Mouse (Mus musculus) telencephalon, adult 2 months (tissue): Measurements from ENCODE around the gene Ccdc85c.

Source experiments
- DNase-seq: peaks from one replicate; pipeline ENCODE4 v3.0.0-alpha.2; 2011; ENCODE audit warnings: low read depth, low spot score

Ccdc85c gene

GRCm38 (mm10) chr12:108217572-108217971 is 57.7 kb downstream of the Ccdc85c start:
- DNase-seq = no peak

DNA sequence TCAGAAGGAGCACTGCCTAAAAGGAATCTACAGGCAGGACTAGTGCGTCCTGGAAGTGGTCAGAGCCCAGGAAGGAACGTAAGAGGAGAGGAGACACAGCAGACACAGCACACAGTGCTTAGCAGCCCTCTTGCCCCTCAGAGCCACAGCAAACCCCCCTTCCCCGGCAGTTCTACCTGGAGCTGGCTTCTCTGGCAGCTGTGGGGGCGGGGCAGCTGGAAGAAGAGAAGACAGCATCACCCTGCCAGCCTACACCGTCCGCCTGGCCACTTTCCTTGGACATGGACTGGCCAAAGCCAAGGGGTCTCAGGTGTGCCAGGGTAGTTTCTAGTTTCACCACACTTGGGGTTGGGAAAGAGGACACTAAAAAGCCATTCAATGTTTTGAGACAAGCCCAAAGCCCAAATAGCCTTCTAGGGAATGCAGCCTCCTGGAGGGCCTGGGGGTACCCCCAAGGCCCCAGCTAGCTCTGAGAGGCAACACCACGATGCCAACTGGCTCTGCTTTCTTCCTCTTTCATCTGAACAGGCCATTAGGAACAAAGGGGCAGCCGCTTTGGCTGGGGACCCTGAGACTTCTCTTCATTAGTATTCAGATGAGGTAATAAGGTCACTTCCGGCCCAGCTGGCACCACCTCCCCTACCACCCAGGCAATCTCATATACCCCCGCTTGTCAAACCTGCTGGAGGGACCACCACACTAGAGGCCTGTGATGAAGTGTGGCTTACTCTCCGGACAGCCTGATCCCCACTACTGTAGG is 58.4 kb downstream of the Ccdc85c start:
- no peak for DNase-seq

DNA sequence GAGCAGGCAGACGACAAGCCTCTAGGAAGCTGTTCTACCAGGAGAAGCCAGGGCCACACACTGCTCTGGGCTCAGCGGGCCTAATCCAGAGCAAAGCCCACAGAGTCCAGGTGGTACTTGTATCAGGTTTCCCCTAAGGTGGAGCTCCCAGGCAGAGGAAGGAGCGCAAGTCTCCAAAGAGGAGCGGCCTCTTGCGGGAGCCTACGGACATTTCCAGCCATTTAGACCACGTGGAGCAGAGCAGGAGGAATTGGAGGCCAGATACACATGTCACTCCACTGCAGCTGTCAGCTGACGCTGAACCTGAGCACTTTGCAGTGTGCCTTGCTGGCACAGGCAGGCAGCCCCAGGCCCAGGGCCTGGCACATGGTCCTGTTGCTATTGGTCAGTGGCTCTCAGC is 60.1 kb downstream of the Ccdc85c start:
- no peak for DNase-seq

DNA sequence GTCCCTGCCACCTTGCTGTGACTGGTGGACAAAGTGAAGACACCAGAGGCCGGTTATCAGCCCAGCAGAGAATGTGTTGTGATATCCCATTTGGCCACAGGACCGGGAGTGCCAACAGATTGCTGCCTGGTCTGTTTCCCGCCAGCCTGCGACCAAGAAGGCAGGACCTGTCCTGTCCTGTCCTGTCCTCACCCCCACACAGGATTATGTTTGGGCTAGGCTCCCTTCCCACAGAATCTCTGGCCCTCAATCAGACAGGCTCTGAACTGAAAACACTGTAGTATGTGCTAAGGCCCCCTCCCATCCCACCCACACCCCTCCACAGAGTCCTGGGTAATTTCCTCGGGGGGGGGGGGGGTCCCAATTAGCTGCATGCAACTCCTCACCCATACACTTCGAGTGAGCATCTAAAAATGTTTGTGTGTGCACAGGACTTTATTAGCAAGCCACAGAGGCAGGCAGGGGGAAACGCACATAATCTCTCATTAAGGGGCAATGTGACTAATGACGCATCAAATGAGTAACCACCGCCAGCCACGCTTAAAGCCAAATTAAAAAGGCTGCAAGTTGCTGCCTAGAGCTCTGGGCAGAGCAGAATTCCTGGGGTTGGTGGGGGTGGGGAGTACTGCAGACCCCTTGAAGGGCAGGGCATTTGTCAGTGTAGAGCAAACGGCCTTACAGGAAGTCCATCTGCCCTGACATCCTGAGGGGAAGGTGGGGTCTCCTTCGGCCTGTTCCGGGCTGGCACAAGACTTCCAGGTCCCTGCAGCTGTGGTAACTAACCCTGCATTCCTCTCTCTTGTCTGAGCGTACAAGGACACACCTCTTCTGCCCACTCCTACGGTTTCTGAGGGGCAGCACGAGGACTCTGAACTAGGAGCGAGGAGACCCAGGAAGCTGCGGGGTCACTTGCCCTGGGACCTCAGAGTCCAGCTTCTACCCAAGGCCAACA is 61.9 kb downstream of the Ccdc85c start:
- no peak for DNase-seq

- no peak for DNase-seq
Measured at GRCm38 (mm10) chr12:108212476-108212875, 62.7 kb downstream of the Ccdc85c start.

DNA sequence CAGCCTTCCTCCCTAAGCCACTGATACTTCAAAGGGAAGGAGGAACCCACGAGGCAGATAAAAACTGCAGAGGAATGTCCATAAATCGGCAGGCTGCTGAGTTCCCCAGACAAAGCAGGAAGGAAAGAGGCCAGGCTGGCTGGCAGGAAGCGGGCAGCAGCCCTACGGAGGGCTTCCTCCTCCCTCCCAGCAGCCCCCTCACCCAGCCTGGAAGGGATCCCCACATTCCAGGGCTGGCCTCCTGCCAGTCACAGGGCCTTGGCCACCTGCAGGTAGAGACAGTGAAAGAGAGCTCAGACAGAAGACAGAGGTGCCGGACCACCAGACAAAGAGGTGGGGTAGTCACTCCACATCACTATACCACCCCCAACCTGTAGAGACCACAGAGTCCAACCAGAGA is 63.2 kb downstream of the Ccdc85c start:
- DNase-seq = no peak

DNA sequence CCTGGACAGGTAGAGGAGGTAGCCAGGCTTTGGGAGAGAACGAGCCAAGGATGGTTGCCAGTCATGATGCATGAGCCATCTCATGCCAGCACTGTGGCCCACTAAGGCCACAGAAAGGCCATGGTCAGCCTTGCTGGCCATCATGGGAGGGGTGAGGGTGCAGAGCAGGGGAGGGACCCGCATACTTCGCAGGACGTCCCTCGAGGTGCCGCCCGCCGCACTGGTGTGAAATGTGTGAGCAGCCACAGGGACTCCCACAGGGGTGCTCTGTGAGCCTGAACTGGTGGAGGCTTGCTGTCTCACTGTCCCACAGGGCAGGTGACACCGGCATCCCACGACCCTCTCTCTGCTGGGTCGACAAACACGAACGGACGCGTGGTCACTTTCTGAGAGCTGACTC is 64.6 kb downstream of the Ccdc85c start:
- no peak for DNase-seq

- no peak for DNase-seq
Measured at GRCm38 (mm10) chr12:108208726-108209438, 66.3 kb downstream of the Ccdc85c start.

DNA sequence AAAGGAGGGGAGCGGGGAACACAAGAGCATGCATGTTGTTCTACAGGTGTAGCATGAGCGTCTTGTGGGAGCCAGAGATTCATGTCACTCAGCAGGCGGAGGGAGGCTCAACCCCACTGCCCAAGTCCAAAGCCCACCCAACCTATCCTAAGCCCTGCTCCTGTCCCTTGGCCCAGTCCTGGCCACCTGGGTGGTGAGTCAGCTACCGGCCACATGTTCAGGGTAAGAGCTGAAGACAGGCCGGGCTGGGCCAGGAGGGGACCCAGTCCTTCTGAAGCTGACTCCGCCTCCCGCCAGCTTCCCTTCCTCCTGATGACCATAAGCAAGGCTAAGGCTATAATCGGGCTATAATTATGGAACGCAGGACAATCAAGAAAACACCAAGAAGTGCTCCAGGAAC is 67.0 kb downstream of the Ccdc85c start:
- DNase-seq = no peak

DNA sequence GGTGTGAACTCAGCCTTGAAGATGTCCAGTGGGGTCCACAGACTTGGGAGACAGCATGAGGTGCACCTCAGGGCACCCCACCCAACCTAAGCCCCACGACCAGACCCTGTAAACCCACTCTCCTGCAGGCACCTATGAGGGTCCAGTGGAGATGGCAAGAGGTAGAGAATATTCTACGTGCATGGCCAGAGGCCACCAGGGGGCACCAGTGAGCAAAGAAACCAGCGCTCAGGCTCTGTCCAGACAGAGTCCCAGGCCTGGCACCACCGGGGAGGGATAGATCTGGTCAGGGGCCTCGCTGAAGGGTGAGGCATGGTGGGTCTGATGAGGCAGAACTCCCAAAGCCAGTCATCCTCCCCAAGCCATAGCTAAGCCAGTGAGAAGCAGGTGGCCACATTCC is 68.6 kb downstream of the Ccdc85c start:
- no peak for DNase-seq

GRCm38 (mm10) chr12:108204978-108205377 is 70.2 kb downstream of the Ccdc85c start:
- DNase-seq = no peak

DNA sequence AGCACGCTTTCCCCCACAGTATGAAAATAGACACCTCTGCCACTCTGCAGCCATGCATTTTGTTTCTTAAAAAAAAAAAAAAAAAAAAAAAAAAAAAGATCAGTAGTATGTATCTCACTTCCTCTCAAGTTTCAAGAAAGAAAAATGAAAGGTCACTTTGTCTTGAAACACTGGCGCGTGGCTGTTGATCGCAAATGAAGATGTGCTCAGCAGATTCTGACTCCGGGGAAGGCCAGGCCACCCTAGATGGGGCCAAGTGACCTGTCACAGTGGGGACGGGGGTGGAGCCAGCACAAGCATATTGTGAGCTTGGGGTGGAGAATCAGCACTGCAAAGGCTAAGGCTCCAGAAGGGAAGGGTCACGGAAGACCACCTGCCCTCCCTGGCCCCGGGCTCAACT is 71.3 kb downstream of the Ccdc85c start:
- no peak for DNase-seq

- DNase-seq = no peak
Measured at GRCm38 (mm10) chr12:108200094-108200493, 75.1 kb downstream of the Ccdc85c start.

DNA sequence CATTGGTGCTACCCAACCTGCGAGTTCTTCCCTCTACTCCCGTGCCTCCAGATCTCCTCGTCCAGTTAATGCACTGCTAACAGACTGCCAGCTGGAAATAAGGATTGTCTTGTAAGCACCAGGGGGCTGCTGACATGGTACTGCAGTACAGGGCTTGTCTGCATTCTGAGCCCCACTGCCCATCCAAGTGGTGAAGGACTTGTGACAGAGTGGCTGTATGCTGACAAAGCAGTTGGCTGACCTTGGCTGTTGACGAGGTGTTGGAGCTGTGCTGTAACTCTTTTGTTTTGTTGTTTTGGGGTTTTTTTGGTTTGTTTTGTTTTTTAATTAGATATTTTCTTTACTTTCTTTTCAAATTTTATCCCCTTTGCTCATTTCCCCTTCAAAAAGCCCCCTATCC is 76.8 kb downstream of the Ccdc85c start:
- no peak for DNase-seq

DNA sequence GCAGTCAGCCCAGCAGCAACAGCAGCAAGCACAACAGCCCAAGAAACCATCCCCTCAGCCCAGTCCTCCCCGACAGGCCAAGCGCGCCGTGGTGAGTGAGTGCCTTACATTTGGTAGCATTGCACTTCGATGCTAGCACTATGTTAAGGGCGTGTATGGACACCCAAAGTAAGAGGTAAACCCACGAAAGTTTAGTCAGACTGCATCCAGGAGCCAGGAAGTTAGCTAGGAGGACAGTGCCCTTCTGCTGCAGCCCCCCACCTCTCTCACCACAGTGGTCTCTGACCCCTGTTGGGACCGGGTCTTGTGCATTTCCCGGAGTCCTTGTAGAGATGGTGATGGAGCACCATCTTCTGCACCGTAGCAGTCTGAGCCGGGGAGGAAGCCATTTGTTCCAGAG is 79.5 kb downstream of the Ccdc85c start:
- DNase-seq = no peak

- peak; percentile 73 for DNase-seq
Measured at GRCm38 (mm10) chr12:108193878-108194277, 81.3 kb downstream of the Ccdc85c start.

- DNase-seq = no peak
Measured at GRCm38 (mm10) chr12:108187541-108188091, 87.6 kb downstream of the Ccdc85c start.

DNA sequence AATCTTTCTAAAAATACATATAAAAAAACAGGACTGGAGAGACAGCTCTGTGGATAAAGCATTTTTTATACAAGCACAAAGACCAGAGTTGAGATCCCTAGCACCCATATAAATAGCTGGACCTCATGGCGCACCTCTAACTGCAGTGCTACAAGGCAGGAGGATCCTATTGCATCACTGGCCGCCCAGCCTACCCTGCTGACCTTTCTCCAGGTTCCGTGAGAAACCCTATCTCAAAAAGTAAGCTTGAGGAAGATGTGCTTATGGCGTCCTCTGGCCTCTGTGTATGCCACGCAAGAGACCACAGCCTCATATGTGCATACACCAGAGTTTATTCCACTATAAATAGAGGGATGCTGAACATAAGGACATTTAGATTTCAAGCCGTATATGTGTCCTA is 93.5 kb downstream of the Ccdc85c start:
- no peak for DNase-seq

DNA sequence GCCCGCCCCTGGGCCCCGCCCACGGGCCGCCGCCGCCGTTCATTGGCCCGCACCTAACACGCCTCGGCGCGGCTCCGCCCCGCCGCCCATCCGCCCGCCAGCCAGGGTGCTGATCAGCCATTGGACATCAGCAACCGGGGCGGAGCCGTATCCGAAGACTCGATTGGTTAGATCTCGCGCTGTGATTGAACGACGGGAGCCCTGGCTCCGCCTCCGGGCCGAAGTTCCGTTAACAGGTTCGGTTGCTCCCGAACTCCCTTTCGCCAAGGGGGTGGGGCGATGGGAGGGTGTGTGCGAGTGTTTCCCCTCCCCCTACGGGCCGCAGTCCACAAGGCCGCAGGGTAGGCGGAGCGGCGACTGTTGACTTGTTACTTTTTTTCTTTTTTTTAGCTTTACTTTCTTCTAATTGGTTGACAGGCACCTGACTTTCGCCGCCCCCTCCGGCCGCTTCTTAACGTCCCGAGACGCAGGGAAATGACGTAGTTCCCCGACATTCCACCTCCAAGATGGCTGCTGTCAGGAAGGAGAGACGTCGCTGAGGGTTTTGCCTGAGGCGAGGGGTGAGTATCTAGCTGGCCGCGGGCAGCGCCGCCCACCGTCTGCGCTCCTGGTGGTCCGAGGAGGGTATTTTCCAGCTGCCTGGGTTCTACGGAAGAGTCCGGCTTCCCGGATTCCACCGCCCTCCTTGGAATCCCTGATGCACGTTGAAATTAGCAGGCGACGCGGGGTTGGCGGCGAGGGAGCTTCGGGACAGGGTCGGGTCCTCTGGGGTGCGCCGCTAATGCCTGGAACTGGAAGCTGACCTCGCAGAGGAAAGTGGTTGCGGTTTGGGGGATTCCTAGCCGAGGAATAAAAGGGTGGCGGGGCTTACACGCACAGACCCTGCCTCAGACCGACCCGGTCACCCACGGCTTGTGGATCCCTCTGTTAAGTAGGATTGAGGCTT is 95.6 kb downstream of the Ccdc85c start, which contains the start of gene Ccnk:
Gene Ccnk (plus strand): TSS at position 259 of the 946 bp plus-strand sequence.
- DNase-seq = peak; percentile 99

GRCm38 (mm10) chr12:108179246-108179320 is 96.1 kb downstream of the Ccdc85c start, which contains the start of gene Setd3:
Setd3 (minus strand) TSS chr12:108179314.
- no peak for DNase-seq
